Mouse (Mus musculus) large intestine, adult 2 months (tissue): ENCODE data around the gene Padi3. TPM values are rescaled to one million over a fixed set of nuclear protein-coding genes. Genes with fewer than 3 reads are reported as not detected.

Experiments
- DNase-seq: peaks from one replicate; pipeline ENCODE4 v3.0.0-alpha.2; 2012; ENCODE audit warnings: low read depth, low spot score
- WGBS: fragments of 180-500 bp; shearing (Covaris S2); methylation state at CpG from one replicate; pipeline ENCODE4 v1.1.7; 2018; 5-methylcytosine and 5-hydroxymethylcytosine counted together
- polyA plus RNA-seq: library from polyadenylated mRNA; depleted of rRNA; stranded (reverse); fragments of >200 nt; gene quantifications from 2 replicates; pipeline ENCODE4 v1.2.3, GENCODE M21; 2012; rRNA removed

The Padi3 gene
- not detected in 2 replicates for polyA plus RNA-seq

GRCm38 (mm10) chr4:140810458-140811260 is at the start of gene Padi3:
TSS of gene Padi3 (minus strand) at chr4:140810648.
- 68% methylated on average over 15 of the region's 16 CpGs for WGBS
- DNase-seq, result no peak

DNA sequence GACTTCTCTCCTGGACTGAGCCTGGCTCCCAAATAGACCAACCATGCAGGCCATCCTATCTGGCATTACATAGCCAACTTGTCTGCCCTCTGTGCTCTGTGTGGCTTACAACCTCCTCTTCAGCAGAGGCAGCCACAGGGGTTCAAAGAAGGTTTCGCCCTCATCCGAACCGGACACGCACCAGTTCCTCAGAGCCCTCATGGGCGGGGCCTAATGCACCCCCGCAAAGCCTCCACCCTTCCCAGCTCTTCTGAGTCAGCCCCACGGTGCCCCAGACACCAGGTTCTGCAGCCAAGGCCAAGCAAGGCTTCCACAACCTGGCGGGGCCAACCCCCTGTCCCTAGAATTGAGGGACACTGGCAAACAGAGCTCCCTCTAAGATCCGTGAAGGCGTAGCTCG is 48.8 kb upstream of the Padi3 start:
- WGBS, result 65% methylated on average over 11 of the region's 11 CpGs
- no peak for DNase-seq

GRCm38 (mm10) chr4:140857813-140858212 is 47.4 kb upstream of the Padi3 start:
- no peak for DNase-seq
- 36% methylated on average over 7 of the region's 7 CpGs for WGBS

DNA sequence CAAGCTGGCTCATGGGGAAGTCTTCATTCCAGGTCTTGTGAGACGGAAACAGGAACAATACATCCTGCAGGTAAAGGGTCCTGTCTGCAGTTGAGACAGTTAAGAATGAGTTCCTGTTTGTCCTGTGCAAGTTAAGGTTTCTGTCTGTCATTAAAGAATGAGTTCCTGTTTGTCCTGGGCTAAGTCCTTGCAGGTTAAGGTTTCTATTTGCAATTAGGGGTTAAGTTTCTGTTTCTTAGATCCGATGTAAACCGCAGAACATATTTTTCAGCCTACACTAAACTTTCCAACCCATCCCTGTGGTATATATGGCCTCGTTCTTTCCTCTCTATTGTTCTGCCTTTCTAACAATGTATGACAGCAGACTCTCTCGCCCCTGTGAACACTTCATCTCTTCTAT is 46.6 kb upstream of the Padi3 start:
- no peak for DNase-seq
- 62% methylated on average over 5 of the region's 5 CpGs for WGBS

DNA sequence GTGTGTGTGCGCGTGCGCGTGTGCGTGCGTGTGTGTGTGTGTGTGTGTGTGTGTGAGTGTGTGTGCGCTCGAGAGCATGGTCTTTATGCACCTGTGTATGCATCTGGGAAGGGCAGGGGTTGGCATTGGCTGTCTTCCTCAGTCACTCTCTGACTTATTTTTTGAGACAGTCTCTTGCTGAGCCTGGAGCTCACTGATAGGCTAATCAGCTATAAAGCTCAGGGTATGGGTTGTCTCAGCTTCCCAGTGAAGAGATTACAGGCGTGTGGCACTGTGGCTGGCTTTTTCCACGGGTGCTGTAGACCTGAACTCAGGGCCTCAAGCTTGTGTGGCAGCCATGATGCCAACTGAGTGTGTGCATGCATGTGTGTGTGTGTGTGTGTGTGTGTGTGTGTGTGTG is 44.7 kb upstream of the Padi3 start:
- no peak for DNase-seq
- WGBS, result 75% methylated on average over 10 of the region's 10 CpGs

GRCm38 (mm10) chr4:140854455-140854864 is 44.0 kb upstream of the Padi3 start:
- WGBS, result 22% methylated on average over 10 of the region's 10 CpGs
- DNase-seq, result peak; percentile 11

DNA sequence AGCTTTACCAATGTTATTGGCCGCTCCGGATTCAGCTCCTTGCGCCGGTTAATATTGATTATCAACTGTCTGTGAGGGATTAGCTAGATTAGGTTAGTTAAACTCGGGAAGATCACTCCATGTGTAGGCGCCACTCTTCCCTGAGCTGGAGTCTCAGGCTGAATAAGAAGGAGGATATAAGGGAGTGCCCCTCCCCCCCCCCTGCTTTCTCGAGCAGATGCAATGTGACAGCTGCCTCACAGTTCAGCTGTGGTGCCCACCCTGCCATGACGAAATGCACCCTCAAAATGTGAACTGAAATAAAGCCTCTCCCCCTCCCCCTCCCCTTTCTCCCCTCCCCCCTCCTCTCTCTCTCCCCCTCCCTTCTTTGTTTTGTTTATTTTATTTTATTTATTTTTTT is 43.2 kb upstream of the Padi3 start:
- 62% methylated on average over 8 of the region's 8 CpGs for WGBS

DNA sequence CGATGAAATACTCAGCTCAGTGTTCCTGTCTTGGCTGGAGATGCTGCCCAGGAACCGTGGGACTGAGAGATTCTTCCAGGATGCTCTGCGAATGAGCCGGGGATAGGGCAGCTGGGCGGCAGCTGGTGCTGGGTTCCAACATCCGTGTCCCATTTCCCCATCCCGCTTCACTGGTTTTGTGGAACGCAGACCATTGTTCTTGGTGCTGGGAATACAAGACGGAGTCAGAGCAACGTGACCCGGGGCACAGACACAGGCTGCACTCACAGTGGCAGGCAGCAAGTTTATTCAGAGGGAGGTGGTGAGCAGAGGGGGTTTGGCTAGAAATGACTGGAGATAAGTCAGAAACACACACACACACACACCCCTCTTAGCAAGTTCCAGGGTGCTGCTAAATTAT is 38.9 kb upstream of the Padi3 start:
- no peak for DNase-seq
- WGBS, result 75% methylated on average over 11 of the region's 11 CpGs

More for the DNA sequence above, 43.2 kb upstream of the Padi3 start:
- DNase-seq, result no peak

- 51% methylated on average over 6 of the region's 6 CpGs for WGBS
- no peak for DNase-seq
Measured at GRCm38 (mm10) chr4:140845666-140846065, 35.2 kb upstream of the Padi3 start, which contains the start of gene Padi1. TSS of gene Padi1 (minus strand) at chr4:140845778.

GRCm38 (mm10) chr4:140844991-140845390 is 34.5 kb upstream of the Padi3 start:
- 34% methylated on average over 4 of the region's 4 CpGs for WGBS

GRCm38 (mm10) chr4:140843670-140844280 is 33.3 kb upstream of the Padi3 start:
- DNase-seq, result no peak
- WGBS, result 65% methylated on average over 15 of the region's 15 CpGs

More at GRCm38 (mm10) chr4:140844991-140845390, 34.5 kb upstream of the Padi3 start:
- no peak for DNase-seq

DNA sequence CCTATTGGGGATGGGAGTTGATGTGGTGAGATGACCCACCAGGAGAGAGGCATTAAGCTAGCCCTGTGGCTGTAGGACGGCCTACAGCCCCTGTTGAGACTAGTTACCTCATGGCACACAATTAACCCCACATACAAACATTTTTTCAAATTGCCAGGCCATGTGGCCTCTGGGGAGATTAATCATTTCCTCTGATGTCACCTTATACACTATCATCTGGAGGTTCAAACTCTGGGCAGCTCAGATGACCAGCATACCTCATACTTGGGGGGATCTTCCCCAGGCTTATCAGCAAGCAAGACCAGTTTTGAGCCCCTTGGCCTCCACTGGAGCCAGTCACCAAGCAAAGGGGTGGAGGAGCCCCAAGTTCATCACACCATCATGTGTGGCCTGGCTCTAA is 32.5 kb upstream of the Padi3 start:
- DNase-seq, result no peak
- WGBS, result 85% methylated on average over 1 of the region's 1 CpGs

GRCm38 (mm10) chr4:140837879-140838278 is 27.4 kb upstream of the Padi3 start:
- DNase-seq, result no peak
- 13% methylated on average over 8 of the region's 8 CpGs for WGBS

DNA sequence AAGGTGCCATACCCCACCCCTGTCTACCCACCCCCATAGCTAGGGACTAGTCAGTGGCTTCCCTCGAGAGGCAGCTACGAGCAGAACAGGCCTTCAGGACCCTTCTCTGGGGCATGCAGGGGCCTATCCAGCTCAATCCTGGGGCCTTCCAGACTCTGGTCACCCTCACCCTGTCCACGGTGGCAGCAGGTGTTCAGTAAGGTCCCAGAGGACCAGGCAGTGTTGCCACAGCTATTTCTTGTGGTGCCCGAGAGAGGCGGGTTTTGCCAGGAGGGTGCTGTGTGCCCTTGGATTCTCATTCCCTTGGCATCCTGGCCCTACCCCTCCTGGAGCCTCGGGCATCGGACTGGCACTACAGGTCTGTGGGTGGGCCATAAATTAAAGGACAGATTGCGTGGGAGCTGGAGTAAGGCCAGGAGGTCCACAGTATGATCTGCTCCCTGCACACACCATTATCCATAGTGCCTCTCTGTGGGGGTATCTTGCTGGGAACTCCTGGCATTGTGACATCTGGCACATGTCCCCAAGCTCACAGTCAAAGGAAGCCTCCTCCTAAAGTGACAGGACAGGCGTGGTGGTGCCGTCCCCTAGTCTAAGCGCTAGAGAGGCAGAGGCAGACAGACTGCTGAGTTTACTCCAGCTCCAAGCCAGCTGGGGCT is 25.9 kb upstream of the Padi3 start:
- DNase-seq, result no peak
- WGBS, result 52% methylated on average over 11 of the region's 11 CpGs

GRCm38 (mm10) chr4:140835682-140836081 is 25.2 kb upstream of the Padi3 start:
- DNase-seq, result no peak
- 10% methylated on average over 10 of the region's 10 CpGs for WGBS

DNA sequence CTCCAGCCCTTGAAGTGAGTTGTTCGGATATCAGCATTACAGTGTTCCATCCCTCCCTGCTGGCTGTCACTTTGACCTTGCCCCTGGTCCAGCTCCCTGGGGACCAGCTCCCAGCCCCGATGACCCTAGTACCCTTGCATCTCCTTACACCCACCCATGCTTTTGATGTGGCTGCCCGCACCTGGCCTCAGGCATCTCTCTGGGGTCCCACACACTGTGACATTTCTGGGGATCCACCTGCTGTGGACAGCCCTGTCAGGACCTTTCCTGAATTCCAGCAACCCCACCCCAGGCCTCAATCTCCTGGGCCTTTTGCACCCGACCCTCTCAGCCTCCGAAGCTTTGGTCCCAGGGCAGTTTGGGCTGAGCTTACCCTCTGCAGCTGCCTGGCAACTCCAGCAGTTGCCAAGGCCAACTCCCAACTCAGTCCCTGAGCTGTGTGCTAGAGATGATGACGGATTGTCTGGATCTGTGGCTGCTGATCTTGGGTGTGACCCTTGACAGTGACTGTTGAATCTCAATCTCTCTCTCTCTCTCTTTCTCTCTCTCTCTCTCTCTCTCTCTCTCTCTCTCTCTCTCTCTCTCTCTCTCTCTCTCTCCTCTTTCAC is 24.0 kb upstream of the Padi3 start:
- WGBS, result 69% methylated on average over 6 of the region's 6 CpGs
- DNase-seq, result no peak

DNA sequence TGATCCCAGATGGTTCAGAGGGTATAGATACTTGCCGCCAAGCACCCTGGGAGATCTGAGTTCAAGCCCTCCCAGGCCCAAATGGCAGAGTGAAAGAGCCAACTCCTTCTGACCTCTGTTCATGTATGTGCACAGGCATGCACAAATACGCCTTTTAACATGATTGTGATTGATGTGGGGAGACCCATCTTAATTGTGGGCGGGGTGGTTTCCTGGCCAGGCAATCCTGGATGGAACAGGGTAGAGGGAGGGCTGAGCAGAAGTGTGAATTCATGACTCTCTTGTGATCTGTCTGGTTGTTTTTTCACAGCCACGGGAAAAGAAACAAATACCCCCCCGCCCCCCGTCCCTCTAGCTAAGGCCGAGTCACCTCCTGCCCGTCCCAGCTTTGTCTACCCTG is 22.4 kb upstream of the Padi3 start:
- DNase-seq, result no peak
- 54% methylated on average over 8 of the region's 8 CpGs for WGBS

DNA sequence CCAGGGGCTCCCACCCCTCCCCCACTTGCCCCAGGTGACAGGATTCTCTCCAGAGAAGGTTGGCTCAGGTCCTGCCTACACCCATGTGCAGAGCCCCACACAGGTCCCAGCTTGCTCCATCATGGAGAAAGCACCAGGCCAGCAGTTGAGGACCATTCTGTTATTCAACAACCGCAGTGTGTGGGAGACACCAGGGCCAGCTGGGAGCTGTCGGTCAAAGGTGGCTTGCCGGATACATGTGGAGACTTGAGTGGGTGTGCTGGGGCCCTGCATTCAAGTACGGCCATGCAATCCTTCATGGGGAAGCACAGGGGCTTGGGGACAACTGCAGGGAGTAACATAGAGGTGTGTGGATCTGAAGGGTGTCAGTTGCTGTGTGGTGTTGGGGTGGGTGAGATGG is 21.4 kb upstream of the Padi3 start:
- DNase-seq, result no peak
- 67% methylated on average over 4 of the region's 4 CpGs for WGBS

DNA sequence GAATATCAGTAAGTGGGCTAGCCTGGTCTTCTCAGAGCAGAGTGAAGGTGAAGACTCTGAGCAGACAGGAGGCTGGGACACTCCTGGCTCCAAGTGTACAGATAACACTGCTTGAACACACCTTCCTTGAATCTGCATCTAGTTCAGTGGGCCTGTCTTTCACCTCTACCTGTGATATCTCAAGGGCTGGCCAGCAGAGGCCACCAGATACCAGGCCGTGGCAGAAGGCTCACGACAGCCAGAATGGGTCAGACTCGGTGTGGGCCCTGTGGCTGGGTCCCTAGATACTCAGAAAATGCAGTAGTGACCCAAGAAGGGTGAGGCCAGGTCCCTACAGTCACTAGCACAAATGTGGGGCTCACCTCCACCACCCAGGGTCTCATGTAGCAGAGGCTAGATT is 16.8 kb upstream of the Padi3 start:
- 41% methylated on average over 3 of the region's 3 CpGs for WGBS
- no peak for DNase-seq

- DNase-seq, result no peak
- 59% methylated on average over 11 of the region's 11 CpGs for WGBS
Measured at GRCm38 (mm10) chr4:140825942-140826341, 15.5 kb upstream of the Padi3 start.
